Mouse (Mus musculus): ENCODE results near the gene Klra1.
"Not testable (repeated sequence)": the region's sequence is repeated elsewhere in the genome, so short reads cannot be mapped to it uniquely, and the experiment has no call there.

Gene Klra1

DNA sequence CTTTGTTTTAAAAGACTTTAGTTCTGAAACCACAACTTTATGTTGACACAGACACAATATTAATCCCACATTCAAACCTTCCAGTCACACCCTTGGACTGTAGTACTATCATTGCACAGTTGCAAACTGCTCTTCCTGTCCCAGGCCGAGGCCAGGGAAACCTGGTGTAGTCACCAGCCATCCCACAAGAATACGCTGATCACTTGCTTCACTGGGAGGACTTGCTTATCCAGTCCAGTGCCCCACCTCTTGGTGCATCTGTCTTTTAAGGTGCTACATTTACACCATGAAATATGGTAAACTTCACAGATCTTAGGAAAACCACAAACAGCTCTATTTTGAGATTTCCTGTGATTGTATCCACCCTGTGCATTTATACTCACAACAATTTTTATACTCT lies at the start of gene Klra1:
TSS of gene Klra1 (minus strand) at position 125 of the 400 bp plus-strand sequence.
- no peak for DNase-seq (ENCODE audit: inconsistent ontology term)

DNA sequence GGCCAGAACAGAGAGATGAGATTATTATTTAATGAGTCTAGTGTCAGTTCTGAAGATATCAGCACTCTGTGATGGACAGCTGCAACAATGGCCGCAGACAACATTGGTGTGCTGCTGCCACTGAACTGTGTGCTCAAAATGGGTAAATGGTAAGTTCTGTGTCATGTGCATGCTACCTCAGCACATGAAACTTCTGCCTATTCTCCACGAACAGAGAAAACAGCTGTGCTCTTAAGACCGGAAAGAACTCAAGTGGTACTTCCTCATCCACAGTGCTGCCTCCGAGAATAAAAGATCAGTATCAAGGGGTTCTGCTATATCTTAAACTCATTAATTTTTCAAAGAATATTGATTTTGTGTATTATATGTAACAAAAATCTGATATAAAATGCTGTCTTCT lies 42.8 kb upstream of the Klra1 start:
- no peak for DNase-seq (ENCODE audit: inconsistent ontology term)

DNA sequence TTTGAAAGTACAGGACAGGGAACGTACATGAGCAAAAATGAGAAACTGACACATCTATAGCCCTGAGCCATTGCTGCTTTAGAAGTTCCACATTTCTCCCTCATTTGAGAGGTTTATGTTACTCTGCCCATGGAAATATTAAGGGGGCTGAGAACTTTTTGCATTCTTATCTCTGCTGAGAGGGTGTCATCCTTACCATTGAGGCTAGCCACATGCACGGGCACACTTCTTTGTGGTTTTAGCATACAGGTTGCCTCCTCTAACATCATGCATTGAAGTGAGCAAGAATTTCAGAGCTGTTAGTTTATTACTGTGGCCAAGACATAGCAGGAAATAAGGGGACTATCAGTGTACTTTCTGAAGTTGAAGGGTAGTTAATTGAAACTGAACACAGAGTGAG lies 32.5 kb upstream of the Klra1 start:
- no peak for DNase-seq (ENCODE audit: inconsistent ontology term)

DNA sequence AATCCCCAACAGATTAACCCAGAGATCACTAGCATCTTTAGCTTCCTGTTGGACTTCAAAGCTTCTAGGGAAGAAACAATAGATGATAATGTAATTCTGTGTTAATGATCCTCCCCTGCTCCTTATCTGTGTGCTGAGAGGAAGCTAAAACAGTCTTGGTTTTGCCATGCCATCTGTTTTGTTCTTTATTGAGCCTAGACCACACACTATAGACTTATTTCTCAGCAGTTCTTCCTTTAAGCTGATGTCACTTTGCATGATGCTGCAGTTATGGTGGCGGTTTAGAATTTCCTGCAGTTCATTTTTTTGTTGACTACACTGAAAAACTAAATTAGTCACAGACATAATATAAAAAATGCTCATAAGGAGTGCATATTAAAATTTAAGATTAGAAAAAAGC lies 18.2 kb upstream of the Klra1 start:
- no peak for DNase-seq (ENCODE audit: inconsistent ontology term)

DNA sequence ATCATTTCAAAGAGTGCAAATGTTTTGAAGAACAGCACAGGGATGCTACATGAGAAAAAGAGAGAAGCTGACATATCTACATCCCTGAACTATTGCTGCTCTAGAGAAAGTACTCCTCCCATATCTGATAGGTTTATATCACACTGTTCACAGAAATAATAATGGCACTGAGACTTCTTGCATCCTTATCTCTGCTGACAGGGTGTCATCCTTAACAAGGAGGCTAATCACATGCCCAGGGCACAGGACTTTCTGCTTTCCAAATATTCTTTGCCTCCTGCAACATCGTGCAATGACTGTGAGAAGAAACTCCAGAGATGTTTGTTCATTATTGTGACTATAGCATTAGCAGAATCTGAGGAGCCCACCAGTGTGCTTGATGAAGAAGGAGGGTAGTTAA lies 871 bp downstream of the Klra1 start:
- no peak for DNase-seq (ENCODE audit: inconsistent ontology term)

DNA sequence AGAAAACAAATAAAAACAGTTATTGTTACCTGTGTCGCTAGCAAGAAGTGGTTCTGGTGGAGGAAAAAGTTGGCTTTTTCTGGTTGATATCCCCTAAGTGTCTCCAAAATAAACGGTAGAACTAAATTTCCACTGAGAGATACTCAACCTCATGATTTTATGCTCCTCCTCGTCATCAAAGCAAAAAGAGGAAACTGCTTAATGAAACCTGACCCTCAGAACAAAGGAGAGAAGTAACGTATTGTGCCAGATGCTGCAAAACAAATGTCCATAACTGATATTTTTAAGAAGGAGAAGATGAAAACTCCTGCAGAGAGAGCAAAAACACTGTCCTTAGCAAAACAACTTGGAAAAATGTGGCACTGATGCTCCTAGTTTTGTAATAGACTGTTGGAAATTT lies 4.3 kb downstream of the Klra1 start:
- DNase-seq (ENCODE audit: inconsistent ontology term): no peak

DNA sequence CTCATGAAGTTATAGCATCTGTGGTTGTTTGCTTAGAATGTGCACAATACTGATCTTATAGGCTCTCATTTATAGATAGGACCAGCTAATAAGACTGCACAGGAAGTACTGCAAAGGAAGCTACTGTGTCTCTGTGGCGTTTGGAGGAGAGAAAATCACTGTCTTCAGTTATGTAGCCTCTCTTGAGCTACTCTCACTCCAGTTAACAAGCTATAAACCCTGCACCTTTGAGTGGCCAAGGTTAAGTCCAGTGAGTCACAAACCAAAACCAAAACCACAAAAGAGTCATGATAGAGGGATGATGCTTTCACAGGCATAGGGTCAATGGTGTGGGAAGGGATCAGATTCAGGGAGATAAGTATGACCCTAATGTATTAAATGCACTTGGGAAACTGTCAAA lies 41.3 kb downstream of the Klra1 start:
- not testable (repeated sequence) for DNase-seq (ENCODE audit: inconsistent ontology term)

DNA sequence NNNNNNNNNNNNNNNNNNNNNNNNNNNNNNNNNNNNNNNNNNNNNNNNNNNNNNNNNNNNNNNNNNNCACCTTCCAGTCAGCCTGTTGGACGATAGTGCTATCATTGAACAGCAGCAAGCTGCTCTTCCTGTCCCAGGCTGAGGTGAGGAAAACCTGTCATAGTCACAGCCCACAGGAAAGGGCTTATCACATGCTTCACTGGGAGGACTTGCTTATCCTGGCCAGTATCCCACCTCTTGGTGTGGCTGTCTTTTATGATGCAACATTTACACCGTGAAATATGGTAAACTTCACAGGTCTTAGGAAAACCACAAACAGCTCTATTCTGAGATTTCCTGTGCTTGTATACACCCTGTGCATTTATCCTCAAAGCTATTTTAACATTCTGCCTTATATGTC lies 44.7 kb downstream of the Klra1 start:
- DNase-seq (ENCODE audit: inconsistent ontology term): not testable (repeated sequence)

DNA sequence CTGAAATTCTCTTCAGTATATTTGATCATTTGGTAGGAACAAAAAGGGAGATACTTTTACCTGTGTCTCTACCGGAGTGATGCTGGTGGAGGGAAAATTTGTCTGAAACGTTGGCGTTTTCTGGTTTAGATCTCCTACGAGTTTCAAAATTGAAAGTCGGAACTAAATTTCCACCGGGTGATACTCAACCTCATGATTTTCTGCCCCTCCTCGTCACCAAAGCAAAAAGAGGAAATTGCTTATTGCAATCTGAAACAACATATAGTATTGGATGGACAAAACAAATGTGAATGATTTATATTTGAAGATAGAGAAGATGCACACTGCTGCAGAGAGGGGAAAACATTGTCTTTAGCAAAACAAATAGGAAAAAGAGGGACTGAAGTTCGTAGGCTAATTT lies 49.3 kb downstream of the Klra1 start, which contains the start of gene Klra3:
TSS of gene Klra3 (minus strand) at position 164 of the 400 bp plus-strand sequence.
- no peak for DNase-seq (ENCODE audit: inconsistent ontology term)

Measured in Muller cell, postnatal 12 days (primary cell).